Mouse (Mus musculus): ENCODE results near the gene N4bp3.

N4bp3 gene

DNA sequence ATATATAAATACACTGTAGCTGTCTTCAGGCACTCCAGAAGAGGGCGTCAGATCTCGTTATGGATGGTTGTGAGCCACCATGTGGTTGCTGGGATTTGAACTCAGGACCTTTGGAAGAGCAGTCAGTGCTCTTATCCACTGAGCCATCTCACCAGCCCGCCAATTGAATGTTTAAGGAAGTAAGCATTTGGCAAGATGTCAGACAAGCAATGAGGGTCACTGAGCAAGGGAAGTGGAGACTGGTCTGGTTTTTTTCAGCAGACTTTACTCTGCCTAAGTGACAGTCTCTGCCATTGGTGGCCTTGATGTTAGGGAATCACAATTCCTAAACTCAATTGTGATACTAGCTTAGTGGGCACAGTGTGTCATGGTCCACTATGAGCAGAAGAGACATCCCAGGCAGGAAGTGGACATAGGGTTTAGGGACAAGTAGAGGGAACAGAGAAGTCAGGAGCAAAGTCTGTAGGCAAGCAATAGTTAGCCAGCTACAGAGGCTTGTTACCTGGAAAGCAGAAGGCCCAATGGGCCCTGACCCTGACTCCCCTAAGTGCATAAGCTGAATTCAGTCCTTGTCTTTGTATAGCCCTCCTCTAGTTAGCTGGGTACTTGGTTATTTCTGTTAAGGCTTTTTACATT is 55.8 kb downstream of the N4bp3 start:
- DNase-seq: no peak

DNA sequence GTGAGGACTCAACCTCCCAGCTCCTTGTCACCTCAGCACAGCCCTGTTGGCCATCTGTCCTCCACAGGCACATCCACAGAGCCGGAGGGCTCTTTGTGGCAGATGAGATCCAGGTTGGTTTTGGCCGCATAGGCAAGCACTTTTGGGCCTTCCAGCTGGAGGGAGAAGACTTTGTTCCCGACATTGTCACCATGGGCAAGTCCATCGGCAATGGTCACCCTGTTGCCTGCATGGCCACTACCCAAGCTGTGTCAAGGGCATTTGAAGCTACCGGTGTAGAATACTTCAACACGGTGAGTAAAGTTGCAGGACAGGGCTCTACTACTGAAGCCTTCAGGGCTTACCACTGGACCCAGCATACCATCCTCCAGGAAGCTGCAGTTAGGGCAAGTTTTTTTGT is 56.8 kb downstream of the N4bp3 start:
- no peak for DNase-seq

GRCm38 (mm10) chr11:51593368-51593767 is 57.3 kb downstream of the N4bp3 start:
- DNase-seq: no peak
